10 mouse cellular contexts compared by ENCODE assay signal in the genomic region with DNA sequence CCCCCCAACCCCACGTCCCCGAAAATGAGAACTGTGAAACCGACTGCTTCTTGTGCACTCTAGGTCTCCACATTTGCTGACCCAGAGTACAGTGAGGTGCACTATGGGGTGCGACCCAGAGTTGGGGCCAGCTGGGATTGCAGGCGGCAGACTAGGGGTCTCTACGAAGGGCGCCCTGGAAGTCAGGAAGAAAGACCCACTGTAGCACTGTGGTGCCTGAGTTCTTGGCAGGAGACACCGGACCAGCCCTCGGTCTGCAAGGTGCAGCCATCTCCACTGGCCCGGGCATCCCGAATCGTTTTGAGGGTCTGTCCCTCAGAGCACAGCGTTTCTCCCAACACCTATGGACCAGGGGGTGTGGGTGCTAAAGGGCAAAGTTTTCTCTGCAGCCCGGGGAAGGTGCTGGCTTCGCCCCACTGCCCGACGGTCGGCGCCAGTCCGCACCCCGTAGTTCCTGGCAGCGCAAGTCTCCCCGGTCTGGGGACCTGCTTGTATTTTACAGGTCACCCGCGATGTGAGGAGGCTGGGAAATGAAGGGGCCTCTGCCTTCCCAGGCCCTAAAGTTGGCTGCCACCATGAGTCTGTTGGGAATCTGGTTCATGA. TPM values are rescaled to one million over a fixed set of nuclear protein-coding genes. Genes with fewer than 3 reads are reported as not detected.
DNase-seq lines count a peak whose midpoint lies in the region; ATAC-seq and TF ChIP-seq lines count a peak whose summit lies in the region.
"Had no signal": no experiment of that assay in that cellular context is flagged by ENCODE, and none has a peak within 500 bp of the region (broad histone marks: within the 10 kb centered on the region; RNA-seq: fewer than 3 reads in every experiment).

No protein-coding gene starts in this region.

- peak overlapping the region; percentile 50; the same call in 1 of the 2 replicates for H3K9ac ChIP-seq in heart, embryonic 11.5 days (ENCODE audit: low read depth, low read length)
- H3K9ac ChIP-seq in hindbrain, postnatal 0 days (replicated peaks; ENCODE audit: low read length): no peak overlapping the region
- H3K9ac ChIP-seq in midbrain, embryonic 12.5 days (replicated peaks): no peak overlapping the region

- WGBS in heart, embryonic 11.5 days (ENCODE audit: insufficient replicate concordance): 3% methylated on average over 25 of the region's 25 CpGs
- WGBS in hindbrain, postnatal 0 days: 6% methylated on average over 25 of the region's 25 CpGs
- 3% methylated on average over 25 of the region's 25 CpGs for WGBS in midbrain, embryonic 12.5 days

- no peaks in the 10 kb centered on the region for H3K36me3 ChIP-seq in heart, embryonic 11.5 days (ENCODE audit: control insufficient read depth, insufficient read depth, low read length)
- no peaks in the 10 kb centered on the region for H3K36me3 ChIP-seq in hindbrain, postnatal 0 days (ENCODE audit: insufficient read depth, low read length)
- no peaks in the 10 kb centered on the region for H3K36me3 ChIP-seq in midbrain, embryonic 12.5 days
- H3K36me3 ChIP-seq: G1E had no signal

- no peak overlapping the region for H3K27ac ChIP-seq in heart, embryonic 11.5 days (ENCODE audit: low read depth, low read length)
- H3K27ac ChIP-seq in brown adipose tissue, adult 24 weeks (replicated peaks; ENCODE audit: low read depth, low read length): no peak overlapping the region
- H3K27ac ChIP-seq in hindbrain, postnatal 0 days: no peak overlapping the region; the same call in 1 of the 2 replicates
- no peak overlapping the region for H3K27ac ChIP-seq in midbrain, embryonic 12.5 days (replicated peaks)

- H3K9me3 ChIP-seq in heart, embryonic 11.5 days (replicated peaks; ENCODE audit: control insufficient read depth, low read length): no peaks in the 10 kb centered on the region
- H3K9me3 ChIP-seq in hindbrain, postnatal 0 days (ENCODE audit: low read length): no peaks in the 10 kb centered on the region
- no peaks in the 10 kb centered on the region for H3K9me3 ChIP-seq in midbrain, embryonic 12.5 days

- peaks cover 17% of the 10 kb centered on the region for H3K4me1 ChIP-seq in heart, embryonic 11.5 days (ENCODE audit: control insufficient read depth, insufficient read depth, low read length)
- no peaks in the 10 kb centered on the region for H3K4me1 ChIP-seq in brown adipose tissue, adult 24 weeks (ENCODE audit: control insufficient read depth, insufficient read depth, insufficient read length, low read length)
- H3K4me1 ChIP-seq in hindbrain, postnatal 0 days (ENCODE audit: insufficient read depth, low read length): no peaks in the 10 kb centered on the region
- H3K4me1 ChIP-seq in midbrain, embryonic 12.5 days: peaks cover 23% of the 10 kb centered on the region

- H3K27me3 ChIP-seq in heart, embryonic 11.5 days (ENCODE audit: control insufficient read depth, insufficient read depth, low read length): peaks cover 76% of the 10 kb centered on the region
- H3K27me3 ChIP-seq in hindbrain, postnatal 0 days (ENCODE audit: insufficient read depth, low read length): peaks cover 67% of the 10 kb centered on the region
- H3K27me3 ChIP-seq in midbrain, embryonic 12.5 days: peaks cover 89% of the 10 kb centered on the region

- TF ChIP-seq CTCF in hindbrain, postnatal 0 days (IDR thresholded peaks at IDR 0.05; ENCODE audit: low read depth): no peak

- peak overlapping the region; percentile 35 for H3K4me3 ChIP-seq in heart, embryonic 11.5 days (ENCODE audit: low read depth, low read length)
- H3K4me3 ChIP-seq in brown adipose tissue, adult 24 weeks (ENCODE audit: insufficient read depth, low read depth, low read length): peak overlapping the region; percentile 45
- H3K4me3 ChIP-seq in hindbrain, postnatal 0 days (ENCODE audit: low read length): peak overlapping the region; percentile 31; the same call in 1 of the 2 replicates
- H3K4me3 ChIP-seq in midbrain, embryonic 12.5 days: peak overlapping the region; percentile 37
- H3K4me3 ChIP-seq: erythroblast, embryonic 14.5 days had no signal

- ATAC-seq in heart, embryonic 11.5 days (replicated peaks; ENCODE audit: insufficient number of reproducible peaks, low FRiP score, low TSS enrichment): no peak
- peak; percentile 14; the same call in 1 of the 2 replicates for ATAC-seq in hindbrain, postnatal 0 days
- no peak for ATAC-seq in midbrain, embryonic 12.5 days (ENCODE audit: low FRiP score, low read depth)

- DNase-seq in heart, adult 9 months (ENCODE audit: low spot score in 2 of 2): no peak
- no peak for DNase-seq in hindbrain, postnatal 0 days (ENCODE audit: low spot score)
- DNase-seq in right cerebral cortex, adult 18-20 months: no peak
- no peak for DNase-seq in spleen, postnatal 36 days (ENCODE audit: low spot score in 2 of 2)
- no peak for DNase-seq in cerebellum, adult 11 months

- peak overlapping the region; percentile 68 for H3K4me2 ChIP-seq in heart, embryonic 11.5 days
- H3K4me2 ChIP-seq in hindbrain, postnatal 0 days (ENCODE audit: low read depth, low read length): peak overlapping the region; percentile 65
- peak overlapping the region; percentile 61 for H3K4me2 ChIP-seq in midbrain, embryonic 12.5 days (replicated peaks)

RNA-seq across cellular contexts. Expression of a gene that starts 4.6 kb away (rescaled TPM):
- polyA plus RNA-seq in heart, embryonic 11.5 days (2014; fragmentation: Nextera tagmentation; extraction: Ambion mirVana): 4.0 and 4.2 TPM in 2 replicates
- 0.24 and 0.46 TPM in 2 replicates for polyA plus RNA-seq in brown adipose tissue, adult 24 weeks (2012; ENCODE audit: insufficient read depth, insufficient read length, missing spikeins)
- total RNA-seq in hindbrain, postnatal 0 days (2014; rRNA removed): 11.9 and 16.2 TPM in 2 replicates
- 1.8 and 2.0 TPM in 2 replicates for polyA plus RNA-seq in hindbrain, postnatal 0 days (2015; fragmentation: Nextera tagmentation; extraction: Ambion mirVana)
- polyA plus RNA-seq in midbrain, embryonic 12.5 days (2016; fragmentation: Nextera tagmentation; extraction: Ambion mirVana): 5.9 and 7.6 TPM in 2 replicates
- polyA plus RNA-seq: erythroblast, embryonic 14.5 days; G1E had no signal
